Mouse (Mus musculus) lung, embryonic 15.5 days (tissue): ENCODE measurements around the gene 4933430I17Rik. TPM values are rescaled to one million over a fixed set of nuclear protein-coding genes. Genes with fewer than 3 reads are reported as not detected.
A peak's percentile ranks its signal among the peaks of the same experiment; 100 is the strongest.
"Not testable (repeated sequence)": the region's sequence is repeated elsewhere in the genome, so short reads cannot be mapped to it uniquely, and the experiment has no call there.

Source experiments
- ATAC-seq: fragments of 200-750 bp; cut with Nextera tagmentation; 2 replicates; pipeline ENCODE4 v1.8.0; 2017; ENCODE audit warnings: moderate number of reproducible peaks, borderline replicate concordance; ENCODE audit not compliant: low FRiP score, low TSS enrichment; ENCODE audit errors: extremely low read depth
- H3K27ac ChIP-seq: fragments of 300-500 bp; sonication (generic); 2 replicates; pipeline ENCODE4 v1.5.1; 2015; ENCODE audit warnings: moderate library complexity, mild to moderate bottlenecking, inconsistent platforms
- H3K27me3 ChIP-seq: fragments of 300-500 bp; sonication (generic); 2 replicates; pipeline ENCODE4 v1.6.1; 2015; ENCODE audit warnings: inconsistent platforms
- H3K36me3 ChIP-seq: fragments of 300-500 bp; sonication (generic); 2 replicates; pipeline ENCODE4 v1.6.1; 2015; ENCODE audit warnings: inconsistent platforms
- H3K4me1 ChIP-seq: fragments of 300-500 bp; sonication (generic); 2 replicates; pipeline ENCODE4 v1.6.1; 2015; ENCODE audit warnings: inconsistent platforms
- H3K4me2 ChIP-seq: fragments of 300-500 bp; sonication (generic); 2 replicates; pipeline ENCODE4 v1.6.1; 2015; ENCODE audit warnings: inconsistent platforms, mild to moderate bottlenecking, moderate library complexity
- H3K4me3 ChIP-seq: fragments of 300-500 bp; sonication (generic); 2 replicates; pipeline ENCODE4 v1.5.1; 2015; ENCODE audit warnings: mild to moderate bottlenecking, inconsistent platforms
- H3K9ac ChIP-seq: fragments of 300-500 bp; sonication (generic); 2 replicates; pipeline ENCODE4 v1.6.1; 2015; ENCODE audit warnings: inconsistent platforms
- H3K9me3 ChIP-seq: fragments of 300-500 bp; sonication (generic); 2 replicates; pipeline ENCODE4 v1.6.1; 2016; ENCODE audit warnings: inconsistent platforms
- WGBS: fragments of 180-500 bp; shearing (Covaris S2); methylation state at CpG from one replicate; pipeline ENCODE4 v1.1.7; 2015; 5-methylcytosine and 5-hydroxymethylcytosine counted together
- polyA plus RNA-seq: library from polyadenylated mRNA; unstranded; fragments of >200 nt; fragmentation: Nextera tagmentation; extraction: Ambion mirVana; gene quantifications from 2 replicates; pipeline ENCODE4 v1.2.1, GENCODE M21; 2015

The 4933430I17Rik gene
- polyA plus RNA-seq, 1 experiment from 2014 or later: 0.72 TPM

DNA sequence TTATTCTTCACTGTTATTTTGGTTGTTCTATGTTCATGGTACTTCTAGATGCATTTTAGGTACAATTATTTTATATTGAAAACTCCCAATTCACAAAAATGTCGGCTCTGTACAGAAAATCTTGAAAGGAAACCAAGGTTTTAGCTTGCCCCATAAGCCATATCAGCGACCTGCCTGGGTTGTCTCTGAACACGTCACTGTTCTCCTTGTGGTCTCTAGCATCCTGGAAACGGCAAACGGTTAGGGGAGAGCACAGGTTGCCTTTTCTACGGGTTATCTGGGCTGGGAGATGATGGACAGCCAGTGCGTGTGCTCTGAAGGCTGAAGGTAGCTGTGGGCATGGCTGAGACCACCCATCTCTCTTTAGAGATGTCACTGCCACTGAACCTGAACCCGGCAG lies 61.9 kb downstream of the 4933430I17Rik start:
- ATAC-seq: no peak
- H3K27me3 ChIP-seq: peaks cover 29% of the 10 kb centered on the region
- H3K9ac ChIP-seq: no peak overlapping the region
- no peak overlapping the region for H3K27ac ChIP-seq
- H3K9me3 ChIP-seq: no peaks in the 10 kb centered on the region
- no peaks in the 10 kb centered on the region for H3K36me3 ChIP-seq
- peaks cover 28% of the 10 kb centered on the region for H3K4me1 ChIP-seq
- no peak overlapping the region for H3K4me2 ChIP-seq
- H3K4me3 ChIP-seq: no peak overlapping the region
- WGBS: 71% methylated on average over 8 of the region's 8 CpGs

DNA sequence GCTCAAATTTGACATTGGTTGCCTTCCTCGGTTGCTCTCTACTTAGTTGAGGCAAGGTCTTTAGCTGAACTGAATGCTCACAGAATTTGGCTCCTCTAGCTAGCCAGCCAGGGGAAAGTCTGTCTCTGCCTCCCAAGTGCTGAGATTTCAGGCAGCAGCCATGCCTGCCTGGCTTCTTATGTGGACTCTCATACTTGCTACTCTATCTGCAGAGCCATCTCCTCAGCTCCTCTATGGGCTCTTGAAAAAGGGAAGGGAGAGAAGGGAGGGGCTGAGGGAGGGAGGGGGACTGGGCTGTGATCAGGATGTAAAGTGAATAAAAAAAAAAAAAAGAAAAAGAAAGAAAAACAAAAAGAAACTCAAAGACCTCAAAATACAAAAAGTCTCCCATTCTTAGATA lies 65.7 kb downstream of the 4933430I17Rik start:
- H3K4me3 ChIP-seq: no peak overlapping the region
- peaks cover 13% of the 10 kb centered on the region for H3K4me1 ChIP-seq
- WGBS: 89% methylated on average over 1 of the region's 1 CpGs
- no peaks in the 10 kb centered on the region for H3K36me3 ChIP-seq
- no peaks in the 10 kb centered on the region for H3K27me3 ChIP-seq
- no peak for ATAC-seq
- no peak overlapping the region for H3K27ac ChIP-seq
- H3K9me3 ChIP-seq: no peaks in the 10 kb centered on the region
- H3K9ac ChIP-seq: no peak overlapping the region
- H3K4me2 ChIP-seq: no peak overlapping the region

DNA sequence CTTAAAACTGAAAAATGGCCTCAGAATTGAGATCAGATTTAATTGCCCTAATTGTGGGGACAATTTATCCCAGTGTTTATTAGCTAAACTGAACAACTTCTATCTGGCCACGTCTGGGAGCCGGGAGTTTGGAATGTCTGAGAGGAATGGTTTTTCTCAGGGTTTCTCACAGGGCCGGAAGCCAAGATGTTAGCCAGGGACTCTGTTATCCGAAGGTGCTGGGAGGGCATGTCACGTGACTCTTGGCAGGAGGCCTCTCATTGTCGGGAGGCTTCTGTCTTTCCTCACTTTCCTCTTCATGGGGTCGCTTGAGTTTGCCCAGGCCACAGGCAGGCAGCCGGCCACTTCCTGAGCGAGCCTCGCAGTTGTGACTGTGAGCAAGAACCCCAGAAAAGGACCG lies 66.2 kb downstream of the 4933430I17Rik start:
- H3K4me2 ChIP-seq: peak overlapping the region; percentile 43
- H3K36me3 ChIP-seq: no peaks in the 10 kb centered on the region
- no peaks in the 10 kb centered on the region for H3K9me3 ChIP-seq
- WGBS: 4% methylated on average over 11 of the region's 11 CpGs
- no peak overlapping the region for H3K9ac ChIP-seq
- H3K4me3 ChIP-seq: no peak overlapping the region
- no peaks in the 10 kb centered on the region for H3K27me3 ChIP-seq
- no peak overlapping the region for H3K27ac ChIP-seq
- H3K4me1 ChIP-seq: peaks cover 13% of the 10 kb centered on the region
- no peak for ATAC-seq

DNA sequence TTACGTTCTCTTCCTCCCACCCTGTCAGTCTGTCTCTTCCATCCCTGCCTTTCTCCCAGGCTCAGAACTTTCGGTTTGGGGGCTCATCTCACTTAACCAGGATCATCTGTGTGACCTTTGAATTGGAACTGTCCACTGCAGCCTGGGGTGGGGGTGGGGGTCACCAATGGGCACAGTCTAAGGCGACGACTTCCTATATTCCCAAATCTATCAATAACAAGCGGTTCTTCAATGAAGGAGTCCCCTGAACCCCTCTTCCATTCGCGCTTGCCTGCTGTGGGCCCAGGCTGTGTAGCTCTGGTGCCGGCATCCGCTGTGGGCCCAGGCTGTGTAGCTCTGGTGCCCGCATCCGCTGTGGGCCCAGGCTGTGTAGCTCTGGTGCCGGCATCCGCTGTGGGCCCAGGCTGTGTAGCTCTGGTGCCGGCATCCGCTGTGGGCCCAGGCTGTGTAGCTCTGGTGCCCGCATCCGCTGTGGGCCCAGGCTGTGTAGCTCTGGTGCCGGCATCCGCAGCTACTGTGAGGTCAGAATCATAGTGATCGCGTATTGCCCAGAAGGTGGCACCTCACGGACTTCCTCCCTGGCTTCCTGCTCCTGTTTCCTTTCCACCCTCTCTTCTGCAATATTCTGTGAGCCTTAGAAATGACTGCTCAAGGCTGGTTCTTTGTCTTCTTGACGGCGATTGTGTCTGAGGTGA lies 68.5 kb downstream of the 4933430I17Rik start:
- WGBS: 89% methylated on average over 24 of the region's 24 CpGs
- not testable (repeated sequence) for H3K4me2 ChIP-seq, H3K9ac ChIP-seq, H3K27me3 ChIP-seq, H3K4me3 ChIP-seq, H3K27ac ChIP-seq, H3K36me3 ChIP-seq, H3K9me3 ChIP-seq, ATAC-seq
- peaks cover 13% of the 10 kb centered on the region for H3K4me1 ChIP-seq

DNA sequence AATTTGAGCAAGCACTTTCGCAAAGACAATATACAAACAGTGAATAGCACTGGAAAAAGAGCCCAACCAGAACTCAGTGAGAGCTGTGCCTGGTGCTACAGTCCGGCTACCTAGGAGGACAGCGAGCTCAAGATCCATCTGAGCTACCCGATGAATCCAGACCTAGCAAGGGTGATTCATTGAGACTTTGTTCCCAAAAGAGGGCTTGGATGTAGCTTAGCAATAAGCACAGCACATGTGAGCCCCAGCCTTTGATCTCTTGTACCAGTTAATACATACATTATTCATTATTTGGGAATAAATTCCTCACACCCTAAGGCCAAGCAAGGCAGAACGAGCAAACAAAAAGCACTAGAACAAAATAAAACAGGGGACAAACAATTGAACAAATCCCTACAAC lies 69.3 kb downstream of the 4933430I17Rik start:
- no peak overlapping the region for H3K4me3 ChIP-seq
- no peak overlapping the region for H3K27ac ChIP-seq
- no peaks in the 10 kb centered on the region for H3K36me3 ChIP-seq
- H3K4me1 ChIP-seq: peaks cover 13% of the 10 kb centered on the region
- H3K27me3 ChIP-seq: no peaks in the 10 kb centered on the region
- H3K4me2 ChIP-seq: no peak overlapping the region
- ATAC-seq: no peak
- no peaks in the 10 kb centered on the region for H3K9me3 ChIP-seq
- 75% methylated on average over 5 of the region's 5 CpGs for WGBS
- no peak overlapping the region for H3K9ac ChIP-seq

DNA sequence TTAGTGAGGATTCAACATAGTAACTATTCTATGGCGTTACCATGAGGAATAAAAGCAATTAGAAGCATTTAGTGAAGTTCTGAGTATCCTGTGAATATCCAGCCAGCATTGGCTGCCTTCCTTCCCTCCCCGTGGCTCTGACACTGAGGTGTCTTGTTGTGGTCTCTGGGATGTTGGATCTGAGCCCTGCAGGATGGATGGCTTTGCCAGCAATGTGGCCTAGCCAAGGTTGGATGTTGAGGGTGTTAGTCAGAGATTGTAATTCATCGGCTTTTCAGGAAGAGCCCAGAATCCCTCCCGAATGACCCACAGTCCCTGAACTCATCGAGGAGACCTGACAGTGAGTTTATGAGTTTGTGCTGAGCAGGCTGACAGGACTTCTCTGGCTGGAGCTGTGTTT lies 70.9 kb downstream of the 4933430I17Rik start:
- no peak overlapping the region for H3K4me3 ChIP-seq
- H3K9ac ChIP-seq: no peak overlapping the region
- peaks cover 8% of the 10 kb centered on the region for H3K4me1 ChIP-seq
- no peaks in the 10 kb centered on the region for H3K27me3 ChIP-seq
- 53% methylated on average over 5 of the region's 5 CpGs for WGBS
- no peaks in the 10 kb centered on the region for H3K9me3 ChIP-seq
- ATAC-seq: no peak
- H3K27ac ChIP-seq: no peak overlapping the region
- no peak overlapping the region for H3K4me2 ChIP-seq
- no peaks in the 10 kb centered on the region for H3K36me3 ChIP-seq

Other genes with a start within 250 kb of the 4933430I17Rik start
- 24.9 and 25.2 TPM in 2 replicates for gene Fkbp15, start 164.8 kb upstream of the 4933430I17Rik start, polyA plus RNA-seq
- 48.3 and 51.7 TPM in 2 replicates for gene Slc31a1, start 164.6 kb upstream of the 4933430I17Rik start, polyA plus RNA-seq
- 152 and 158 TPM in 2 replicates for gene Cdc26, start 116.7 kb upstream of the 4933430I17Rik start, polyA plus RNA-seq
- 22.4 and 23.3 TPM in 2 replicates for gene Prpf4, start 116.6 kb upstream of the 4933430I17Rik start, polyA plus RNA-seq
- 0.14 TPM in 1 of 2 replicates, not detected in the other for gene Rnf183, start 90.1 kb upstream of the 4933430I17Rik start, polyA plus RNA-seq
- gene Wdr31, start 54.5 kb upstream of the 4933430I17Rik start, polyA plus RNA-seq: 12.9 and 13.0 TPM in 2 replicates
- 36.7 and 44.0 TPM in 2 replicates for gene Bspry, start 45.3 kb upstream of the 4933430I17Rik start, polyA plus RNA-seq
- gene Hdhd3, start 21.9 kb upstream of the 4933430I17Rik start, polyA plus RNA-seq: 18.6 and 21.1 TPM in 2 replicates
- 116 and 117 TPM in 2 replicates for gene Alad, start 5.5 kb upstream of the 4933430I17Rik start, polyA plus RNA-seq
- 89.5 and 90.2 TPM in 2 replicates for gene Pole3, start 301 bp upstream of the 4933430I17Rik start, polyA plus RNA-seq
- 52.8 and 53.5 TPM in 2 replicates for gene Rgs3, start 34.5 kb downstream of the 4933430I17Rik start, polyA plus RNA-seq